Mouse (Mus musculus) heart, adult 18-20 months (tissue): ENCODE measurements around the gene 9430097D07Rik. TPM values are rescaled to one million over a fixed set of nuclear protein-coding genes. Genes with fewer than 3 reads are reported as not detected.
A peak's percentile ranks its signal among the peaks of the same experiment; 100 is the strongest.

Experiments used
- DNase-seq, 2 experiments: peaks; one replicate each; pipeline ENCODE4 v3.0.0; 2021 to 2022; ENCODE audit warnings: mixed read lengths in 1 of 2
- total RNA-seq, 2 experiments: library from RNA; stranded (reverse); gene quantifications; 2 replicates each; pipeline ENCODE4 v1.2.3; 2021

The 9430097D07Rik gene
- total RNA-seq, 2 experiments from 2014 or later, result not detected

DNA sequence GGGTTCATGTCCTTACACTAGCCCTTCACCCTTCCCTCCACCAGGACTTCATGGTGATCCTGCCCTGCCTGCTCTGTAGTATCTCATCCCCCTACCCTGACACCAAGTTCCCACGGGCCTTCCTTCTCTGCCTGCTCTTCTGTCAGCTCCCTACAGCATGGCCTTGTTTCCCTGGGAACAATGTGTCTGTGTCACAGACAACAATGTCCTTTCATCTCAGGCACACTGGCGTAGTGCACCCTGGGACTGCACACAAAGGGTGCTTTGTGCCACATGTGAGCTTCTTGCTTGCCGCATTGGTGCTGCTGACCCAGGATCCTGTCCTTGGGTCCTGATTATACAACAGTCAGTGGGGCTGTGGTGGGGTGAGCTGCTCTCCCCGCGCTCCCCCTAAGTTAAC lies 15.9 kb downstream of the 9430097D07Rik start:
- DNase-seq, result no peak

DNA sequence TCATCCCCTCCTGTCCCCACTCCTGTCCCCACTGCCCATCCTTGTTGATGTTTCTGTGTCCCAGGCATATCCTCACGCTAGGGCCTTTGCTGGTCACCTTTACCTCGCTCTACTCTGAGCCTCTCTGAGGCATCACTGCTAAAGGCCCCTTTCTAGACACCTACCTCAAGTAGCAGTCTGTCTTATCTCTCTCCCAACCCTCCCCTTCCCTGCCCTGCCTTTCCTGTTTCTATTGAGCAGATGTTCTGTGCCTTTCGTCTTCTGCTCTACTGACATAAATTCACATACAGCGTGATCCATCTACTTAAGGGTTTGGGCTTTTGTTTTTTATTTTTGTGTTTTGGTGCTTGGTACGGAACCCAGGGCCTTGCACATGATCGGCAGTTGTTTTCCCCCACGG lies 19.5 kb downstream of the 9430097D07Rik start:
- DNase-seq, result no peak

DNA sequence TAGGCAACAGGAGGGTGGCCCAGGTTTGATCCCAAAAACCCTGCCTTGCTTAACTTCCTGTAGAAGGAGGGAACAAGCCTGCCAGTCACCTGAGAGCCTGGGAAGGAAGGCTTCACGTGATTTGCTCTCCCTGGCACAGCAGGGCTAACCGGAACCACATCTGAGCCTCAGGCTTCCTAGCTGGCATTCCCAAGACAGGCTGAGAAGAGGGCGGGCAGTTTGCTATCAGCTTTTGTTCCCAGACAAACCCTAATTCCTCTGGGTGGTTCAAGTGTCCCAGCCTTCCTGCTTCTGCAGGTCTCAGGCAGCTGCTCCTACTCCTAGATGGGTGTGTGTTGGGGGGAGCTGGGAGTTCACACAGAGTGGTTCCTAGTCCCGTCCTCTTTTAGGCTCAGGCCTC lies 20.0 kb downstream of the 9430097D07Rik start:
- DNase-seq, result no peak

DNA sequence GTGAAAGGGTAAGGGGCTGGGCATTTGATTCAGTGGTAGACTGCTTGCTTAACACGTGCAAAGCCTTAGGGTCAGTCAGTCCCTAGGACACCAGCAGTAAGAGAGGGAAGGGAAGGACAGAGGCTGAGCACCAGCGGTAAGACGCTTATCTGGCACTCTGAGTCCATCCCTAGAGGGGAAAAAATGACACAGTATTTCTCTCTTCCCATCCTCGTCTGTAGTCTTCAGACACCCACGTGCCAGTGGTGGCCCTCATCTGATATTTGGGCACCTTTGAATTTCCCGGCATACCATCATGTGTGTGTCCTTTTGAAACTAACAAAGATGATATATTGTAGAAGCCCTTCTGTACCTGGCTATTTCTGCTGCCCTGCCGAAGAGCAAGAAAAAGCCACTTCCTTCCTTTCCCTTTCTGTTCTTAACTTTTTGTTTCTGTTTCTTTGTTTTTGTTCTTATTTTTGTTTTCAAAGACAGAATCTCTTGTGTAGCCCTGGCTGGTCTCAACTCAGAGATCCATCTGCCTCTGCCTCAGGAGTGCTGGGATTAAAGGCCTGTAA lies 21.8 kb downstream of the 9430097D07Rik start:
- no peak for DNase-seq

DNA sequence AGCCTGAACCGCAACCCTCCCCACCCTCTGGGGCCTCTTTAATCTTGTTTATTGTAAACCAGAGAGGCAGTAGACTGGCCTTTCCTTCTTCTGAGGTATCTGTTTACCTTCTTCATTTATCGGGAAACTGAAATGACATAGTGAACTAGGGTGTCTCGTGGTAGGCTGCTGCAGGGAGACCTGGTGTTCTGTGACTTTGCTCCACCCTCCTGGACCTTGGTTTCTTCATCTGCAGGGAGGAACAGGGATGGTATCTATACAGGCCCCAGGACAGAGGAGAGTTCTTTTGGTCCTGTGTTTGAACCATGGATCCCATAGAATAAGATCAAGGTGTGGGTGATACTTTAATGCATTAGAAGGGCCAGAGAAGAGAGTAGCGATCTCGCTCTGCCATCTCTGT lies 24.2 kb downstream of the 9430097D07Rik start:
- DNase-seq, result no peak

DNA sequence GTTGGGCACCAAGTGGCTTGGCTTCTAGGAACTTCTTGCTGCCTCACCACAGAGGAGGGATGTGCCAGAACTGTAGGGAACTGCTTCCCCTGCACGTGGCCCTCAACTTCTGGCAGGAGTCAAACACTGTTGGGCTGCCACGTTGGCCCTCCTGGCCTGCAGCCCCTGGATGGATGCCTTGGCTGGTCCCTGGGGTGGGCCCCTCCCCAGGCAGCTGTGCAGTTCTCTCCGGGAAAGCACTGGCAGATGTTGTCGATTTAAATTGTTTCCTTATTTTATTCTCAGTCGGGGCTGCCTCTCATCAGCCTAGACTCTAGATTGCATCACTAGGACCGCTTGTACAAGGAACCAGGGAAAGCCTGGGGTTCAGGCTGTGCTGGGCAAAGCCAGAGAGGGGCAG lies 25.7 kb downstream of the 9430097D07Rik start:
- peak; percentile 84 to 89 for DNase-seq

DNA sequence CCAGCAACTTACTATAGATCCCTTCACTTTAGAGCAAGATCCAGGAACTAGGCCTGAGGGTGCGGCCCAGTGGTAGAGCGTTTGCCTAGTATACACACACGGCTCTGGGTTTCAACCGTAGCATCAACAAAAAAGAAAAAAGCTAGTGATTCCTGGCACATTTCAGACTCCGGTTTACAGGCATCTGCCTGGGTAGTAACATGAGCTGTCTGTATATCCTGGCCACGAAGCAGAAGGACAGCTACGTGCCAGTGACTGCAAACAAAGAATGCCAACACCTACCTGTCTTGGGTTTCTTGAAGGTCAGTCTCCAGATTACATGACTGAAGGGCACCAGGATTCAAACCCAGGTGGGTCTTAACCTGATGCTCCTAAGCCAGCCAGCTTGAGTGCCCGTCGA lies 26.3 kb downstream of the 9430097D07Rik start:
- DNase-seq, result no peak

DNA sequence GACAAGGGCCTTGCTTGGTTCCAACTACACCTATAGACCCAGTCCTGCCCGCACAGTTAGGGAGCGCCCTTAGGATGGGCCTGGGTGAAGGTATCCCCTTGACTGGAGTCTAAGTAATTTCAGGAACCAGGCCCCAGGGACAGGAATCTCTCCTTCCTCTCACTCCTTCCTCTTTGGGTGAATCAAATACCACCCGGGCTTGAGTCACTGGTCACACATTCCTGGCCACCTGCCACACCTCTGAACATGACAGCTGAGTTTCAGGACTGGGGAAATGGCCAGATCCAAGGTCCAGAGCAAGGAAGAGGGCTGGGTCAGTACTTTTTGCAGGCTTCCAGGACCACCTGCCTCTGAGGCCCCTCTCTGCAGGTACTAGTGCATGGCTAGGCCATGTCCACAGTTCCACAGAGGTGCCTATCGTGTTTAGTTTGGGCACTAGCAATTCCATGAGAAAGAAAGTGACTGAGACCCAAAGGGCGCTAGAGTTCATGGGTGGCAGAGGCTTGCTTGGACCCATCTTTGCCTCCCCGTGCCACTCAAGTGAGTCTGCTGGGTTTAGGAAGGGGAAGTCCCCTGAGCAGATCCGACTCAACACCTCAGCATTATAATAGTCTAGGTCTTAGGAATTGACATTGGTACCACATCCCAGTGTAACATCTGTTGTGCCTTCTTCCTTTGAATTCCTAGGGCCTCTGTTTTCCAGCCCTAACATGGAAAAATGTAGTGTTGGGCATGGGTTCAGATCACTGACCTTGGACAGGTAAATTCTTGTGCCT lies 27.3 kb downstream of the 9430097D07Rik start:
- DNase-seq, result peak; percentile 74 to 77

DNA sequence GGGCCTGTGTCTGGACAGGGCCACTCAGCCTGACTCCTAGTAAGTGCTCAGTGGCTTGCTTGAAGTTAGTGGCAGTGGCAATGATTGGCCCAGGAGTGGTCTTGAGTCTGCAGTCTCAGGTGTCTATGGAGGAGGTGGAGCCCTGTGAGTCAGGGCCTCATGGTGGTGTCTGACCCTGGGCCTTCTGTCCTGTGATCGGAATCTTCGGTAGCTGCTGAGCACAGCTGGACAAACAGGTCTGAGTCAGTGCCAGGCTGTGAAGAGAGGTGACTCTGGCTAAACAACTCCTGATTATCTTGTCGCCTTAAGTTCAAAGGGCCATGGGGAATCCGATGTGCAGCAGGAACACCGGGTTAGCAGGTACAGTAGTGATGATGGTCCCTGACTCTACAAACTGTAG lies 28.1 kb downstream of the 9430097D07Rik start:
- no peak for DNase-seq

DNA sequence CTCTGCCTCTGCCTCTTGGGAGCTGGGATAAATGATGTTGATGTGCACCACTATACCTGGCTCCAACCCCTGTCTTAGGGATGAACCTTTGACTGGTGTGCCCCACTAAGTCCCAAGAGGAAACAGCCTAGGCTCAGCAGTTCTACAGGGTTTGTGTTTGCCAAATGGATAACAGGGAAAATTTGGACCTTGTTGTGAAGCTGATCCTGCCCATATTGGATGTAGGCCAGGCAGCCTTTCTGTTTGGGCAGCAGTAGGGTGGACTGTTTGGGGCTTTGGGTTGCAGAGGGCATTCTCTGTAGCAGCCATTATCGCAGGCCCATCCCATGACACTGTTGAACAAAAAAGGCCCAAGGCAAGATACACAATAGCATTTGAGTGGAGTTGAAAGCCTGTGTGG lies 28.5 kb downstream of the 9430097D07Rik start:
- no peak for DNase-seq

DNA sequence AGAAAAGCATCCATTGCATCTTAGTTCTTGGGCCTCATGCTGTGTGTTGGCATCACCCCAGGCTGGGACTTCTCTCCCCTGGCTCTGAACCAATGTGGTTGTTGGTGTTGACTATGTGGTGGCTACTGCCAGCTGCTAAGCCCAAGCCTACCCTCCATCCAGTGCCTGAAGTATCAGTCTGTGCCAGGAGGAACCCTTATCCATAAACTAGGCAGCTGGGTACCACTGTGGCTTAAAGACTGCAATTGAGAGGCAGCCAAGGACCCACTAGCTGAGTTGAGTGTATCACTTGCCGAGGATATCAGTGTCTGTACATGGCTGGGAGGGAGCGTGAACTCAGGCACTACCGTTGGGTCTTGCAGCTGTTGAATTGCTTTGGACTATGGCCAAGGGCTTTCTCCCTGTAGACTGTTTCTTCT lies 32.4 kb downstream of the 9430097D07Rik start:
- DNase-seq, result no peak

DNA sequence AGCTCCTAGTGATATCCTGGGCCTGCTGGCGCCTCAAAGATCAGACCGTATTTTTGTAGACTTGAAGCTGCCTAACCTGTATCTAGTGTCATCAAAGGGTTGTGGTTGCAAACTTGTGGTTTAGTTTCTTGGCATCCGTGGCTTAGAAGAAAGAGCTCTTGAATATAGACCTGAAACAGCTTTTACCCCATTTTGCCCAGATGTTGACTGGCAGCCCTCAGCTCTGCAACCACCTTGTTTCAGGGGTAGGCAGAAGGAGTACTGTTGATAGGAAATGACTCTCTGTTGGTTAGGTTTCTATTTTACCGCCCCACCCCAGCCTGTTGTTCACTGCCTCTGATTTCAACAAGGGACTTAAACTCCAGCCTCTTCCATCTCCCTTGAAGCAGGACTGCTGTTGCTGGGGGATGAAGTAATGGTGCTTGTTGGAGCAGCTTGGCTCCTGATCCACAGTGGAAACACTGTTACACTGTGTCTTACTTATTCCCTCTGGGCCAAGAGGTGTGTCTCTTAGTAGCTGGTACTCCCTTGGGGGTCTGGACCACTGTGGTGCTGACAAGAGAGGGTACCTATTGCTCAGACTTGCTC lies 33.4 kb downstream of the 9430097D07Rik start:
- DNase-seq, result no peak

DNA sequence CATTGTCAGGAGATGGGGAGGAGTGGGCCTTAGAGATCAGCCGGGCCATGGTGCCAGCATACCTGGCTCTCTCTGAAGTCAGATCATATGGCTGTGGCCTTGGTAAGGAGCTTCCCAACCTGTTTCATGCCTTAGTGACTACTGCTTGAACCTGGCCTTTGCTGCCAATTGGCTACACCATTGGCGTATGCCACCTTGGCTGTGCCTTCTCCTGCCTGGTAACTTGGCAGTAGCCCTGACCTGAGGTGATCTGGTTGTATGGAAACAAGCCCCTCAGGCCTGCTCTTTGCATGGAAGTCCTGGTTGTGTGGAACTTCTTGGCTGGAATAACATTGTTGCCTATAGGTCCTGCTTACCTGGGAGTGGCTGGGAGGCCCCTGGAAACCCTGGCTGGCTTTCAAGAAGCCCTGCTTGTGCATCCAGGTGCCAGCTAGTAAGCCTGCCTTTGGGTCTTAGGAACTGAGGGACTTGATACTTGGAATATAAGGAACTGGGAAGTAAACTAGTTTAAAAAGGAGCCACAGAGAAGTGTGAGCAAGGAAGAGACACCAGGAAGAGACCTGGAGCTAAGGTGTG lies 34.1 kb downstream of the 9430097D07Rik start:
- DNase-seq, result no peak

DNA sequence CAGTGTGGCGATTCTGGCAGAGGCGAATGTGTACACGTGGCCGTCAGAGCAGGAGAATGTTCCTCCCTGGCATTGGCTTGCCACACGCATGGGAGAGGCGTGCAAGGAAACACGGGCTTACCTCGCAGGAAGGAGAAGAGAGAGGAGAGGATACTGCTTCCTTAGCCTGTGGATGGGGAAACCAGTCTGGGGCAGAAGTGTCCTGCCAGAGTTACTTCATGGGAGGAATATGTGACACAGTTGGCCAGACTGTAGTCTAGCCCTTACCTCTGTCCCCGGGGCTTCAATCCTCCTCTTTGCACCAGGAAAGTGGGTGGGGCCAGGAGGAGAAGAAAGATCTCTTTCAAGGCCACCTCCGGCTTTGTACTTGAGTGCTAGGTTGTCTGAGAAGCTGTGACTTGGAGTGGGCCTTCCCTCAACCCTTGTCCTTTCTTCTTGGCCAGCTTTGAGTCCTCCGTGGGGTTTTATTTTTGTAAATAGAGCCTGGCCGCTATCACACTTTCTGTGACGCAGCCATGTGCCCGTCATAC lies 36.0 kb downstream of the 9430097D07Rik start:
- DNase-seq, result no peak

DNA sequence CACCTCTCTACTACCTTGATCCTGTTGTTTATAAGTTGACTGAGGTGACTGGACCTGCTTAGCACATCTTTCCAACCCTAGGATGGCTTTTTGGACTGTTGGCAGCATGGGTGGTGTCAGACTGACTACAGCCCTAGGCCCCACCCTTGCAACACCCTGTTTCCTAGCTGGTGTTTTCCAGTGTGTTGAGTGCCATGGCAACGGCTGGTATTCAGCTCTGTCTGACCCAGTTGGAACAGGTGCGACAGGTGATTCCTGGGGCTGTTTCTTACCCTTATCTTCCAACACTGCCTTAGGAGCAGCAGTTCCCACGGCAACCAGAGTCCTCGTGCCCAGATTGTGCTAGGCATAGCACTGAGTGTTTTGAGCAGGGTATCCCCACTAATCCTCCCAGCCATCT lies 37.0 kb downstream of the 9430097D07Rik start:
- DNase-seq, result no peak

DNA sequence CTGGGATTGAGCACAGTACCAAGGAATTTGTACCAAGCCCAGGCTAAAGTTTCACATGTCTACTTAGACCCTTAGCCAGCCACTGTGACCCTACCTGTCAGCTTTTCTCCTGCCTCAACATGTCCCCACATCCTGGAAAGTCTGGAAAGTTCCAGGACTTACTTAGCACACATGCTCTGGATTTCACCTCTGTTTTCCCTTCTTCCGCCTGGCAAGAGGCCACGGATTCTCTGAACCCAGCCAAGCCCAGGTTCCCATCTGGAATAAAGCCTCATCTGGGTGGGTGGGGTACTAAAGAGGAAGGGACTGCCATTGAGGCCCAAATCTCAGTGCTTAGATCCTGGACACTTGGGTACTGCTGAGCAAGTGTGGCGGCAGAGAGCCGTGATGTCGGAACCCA lies 37.5 kb downstream of the 9430097D07Rik start:
- DNase-seq, result peak; percentile 56 to 77

DNA sequence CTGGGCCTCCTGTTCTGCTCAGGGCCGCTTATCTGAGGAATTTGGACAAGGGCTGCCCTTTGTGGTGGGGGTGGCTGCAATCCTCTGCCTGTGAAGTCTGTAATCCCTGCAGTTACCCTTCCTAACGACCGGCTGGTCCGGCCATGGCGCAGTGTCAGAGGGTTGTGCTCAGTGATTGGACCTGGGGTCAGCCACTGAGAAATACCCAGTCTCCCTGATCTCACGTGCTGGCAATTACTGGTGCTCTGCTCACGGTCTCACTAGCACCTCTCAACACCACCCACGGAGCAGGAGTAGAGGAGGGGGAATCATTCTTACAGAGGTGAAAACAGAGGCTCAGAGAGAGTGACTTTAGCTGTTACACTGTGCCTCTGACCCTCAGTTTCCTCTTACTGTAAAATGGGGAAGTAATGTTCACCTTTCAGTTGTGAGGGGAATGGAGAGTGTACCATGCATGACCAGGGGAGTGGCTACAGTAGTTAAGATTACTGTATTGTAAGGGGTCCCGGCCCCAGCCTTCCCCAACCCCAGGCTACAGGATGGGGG lies 38.1 kb downstream of the 9430097D07Rik start:
- DNase-seq, result peak in 1 of 2 experiments; percentile 28

DNA sequence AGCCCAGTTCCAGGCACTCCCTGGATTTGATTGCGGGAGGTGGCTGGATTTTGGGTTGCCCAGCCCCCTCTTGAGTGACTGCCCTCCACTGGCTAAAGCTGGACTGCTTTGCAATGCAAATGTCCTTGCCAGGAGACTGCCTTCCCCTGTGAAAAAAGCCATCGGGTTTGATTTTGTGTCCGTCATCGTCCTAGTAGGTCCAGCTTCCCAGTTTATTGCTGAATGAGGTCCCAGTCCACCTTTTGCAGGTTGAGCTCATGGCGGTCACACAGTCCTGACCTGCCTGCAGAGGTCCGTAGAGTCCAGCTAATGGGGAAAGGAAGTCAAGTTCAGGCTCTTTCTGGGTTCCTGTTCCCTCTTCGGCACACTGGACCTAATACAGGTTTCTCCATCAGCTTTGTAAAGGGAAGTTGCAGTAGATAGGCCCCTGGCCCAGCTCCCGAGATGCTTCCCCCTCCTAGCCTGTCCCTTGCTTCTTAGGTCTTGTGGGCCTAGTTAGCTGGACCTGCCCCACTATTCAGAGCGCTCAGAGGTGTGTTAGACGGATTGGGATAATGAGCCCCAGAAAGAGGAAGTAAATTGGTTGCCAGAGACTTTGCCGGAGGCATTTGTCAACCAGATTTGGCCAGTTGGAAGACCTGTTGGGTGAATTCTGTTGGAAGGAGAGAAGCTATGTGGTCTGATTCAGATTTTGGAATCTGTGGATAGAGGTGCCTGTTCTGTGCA lies 38.7 kb downstream of the 9430097D07Rik start:
- peak; percentile 69 to 71 for DNase-seq

DNA sequence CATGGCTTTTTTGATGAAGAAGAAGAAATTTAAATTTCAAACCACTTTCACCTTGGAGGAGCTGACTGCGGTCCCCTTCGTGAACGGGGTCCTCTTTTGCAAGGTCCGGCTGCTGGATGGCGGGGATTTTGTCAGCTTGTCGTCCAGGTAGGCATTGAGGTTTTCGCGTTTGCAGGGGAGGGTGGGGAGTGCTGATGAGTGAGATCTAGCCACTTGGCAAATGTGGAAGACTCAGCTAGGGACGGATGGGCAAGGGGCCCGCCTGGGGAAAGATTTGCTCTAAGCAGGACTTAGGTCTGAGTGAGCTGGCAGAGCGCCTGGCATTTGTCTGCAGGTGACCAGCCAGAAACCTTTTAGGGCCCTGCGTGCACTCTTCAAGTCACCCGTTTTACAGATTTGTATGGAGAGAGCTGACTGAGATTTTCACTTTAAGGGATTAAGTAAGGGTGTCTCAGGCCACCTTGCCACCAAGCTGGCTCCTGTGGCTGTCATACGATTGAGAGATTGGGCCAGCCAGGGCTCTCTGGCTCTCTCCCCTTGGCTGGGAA lies 39.3 kb downstream of the 9430097D07Rik start:
- DNase-seq, result peak in 1 of 2 experiments; percentile 49

DNA sequence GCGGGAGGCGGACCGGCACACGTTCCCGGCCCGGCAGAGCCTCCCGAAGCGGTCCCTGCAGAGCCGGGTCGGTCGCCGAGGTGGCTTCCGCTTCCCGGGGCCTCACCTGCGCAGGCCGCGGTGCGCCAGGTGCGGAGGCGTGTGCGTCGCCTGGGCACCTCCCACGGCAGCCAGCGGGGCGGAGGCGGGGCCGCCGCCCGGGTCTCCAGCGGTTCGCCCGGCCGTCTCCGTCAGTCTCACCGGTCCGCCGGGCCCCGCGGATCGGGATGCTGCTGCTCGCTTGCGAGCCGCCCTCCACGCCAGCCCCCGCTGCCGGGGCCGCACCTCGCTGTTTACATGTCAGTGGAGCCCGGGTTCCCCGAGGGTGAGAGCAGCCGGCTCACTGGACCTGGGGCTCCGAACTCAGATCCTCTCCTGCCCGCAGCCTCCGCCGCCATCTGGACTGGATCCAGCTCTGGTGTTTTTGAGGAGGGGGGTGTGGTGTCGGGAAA lies 39.9 kb downstream of the 9430097D07Rik start:
- DNase-seq, result peak in 1 of 2 experiments; percentile 65

DNA sequence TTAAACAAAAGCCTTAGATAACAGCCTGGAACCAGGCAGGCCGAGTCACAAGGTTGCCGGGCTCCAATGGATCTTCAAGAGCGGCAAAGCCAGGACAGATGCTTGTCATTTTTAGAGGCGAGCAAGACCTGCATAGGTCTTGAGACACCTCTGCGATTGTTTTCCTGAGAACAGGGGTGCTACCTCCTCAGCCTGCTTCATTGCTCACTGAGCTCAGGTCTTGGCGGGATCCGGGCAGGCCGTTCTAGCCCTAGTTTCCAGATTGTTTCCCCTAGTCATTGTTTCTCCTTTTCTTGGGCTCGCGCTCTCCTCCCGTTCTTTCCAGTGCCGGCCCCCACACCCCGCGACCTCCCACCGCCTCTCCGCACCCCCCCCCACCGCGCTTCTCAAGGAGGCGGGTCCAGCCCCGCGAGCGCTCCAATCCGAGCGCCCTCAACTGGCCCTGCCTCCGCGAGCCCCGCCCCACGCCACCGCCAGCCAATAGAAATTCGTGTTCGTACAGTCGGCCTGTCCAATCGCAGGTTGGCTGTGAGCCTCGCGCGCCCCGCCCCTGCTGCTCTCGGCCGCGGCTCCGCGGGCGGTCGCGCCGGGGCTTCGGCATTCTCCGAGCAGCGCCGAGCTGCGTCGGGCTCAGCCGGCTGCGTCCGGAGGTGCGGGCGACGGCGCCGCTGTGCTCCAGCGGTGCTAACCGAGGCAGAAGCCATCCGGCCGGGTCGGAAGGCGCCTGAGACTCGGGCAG lies 40.6 kb downstream of the 9430097D07Rik start, which contains the start of gene Fam102a:
Gene Fam102a, plus strand, starts transcription at position 600 of the 739 bp plus-strand sequence.
- peak; percentile 99 for DNase-seq
